Comparison of ENCODE assay signal across 20 mouse cellular contexts in the genomic region with DNA sequence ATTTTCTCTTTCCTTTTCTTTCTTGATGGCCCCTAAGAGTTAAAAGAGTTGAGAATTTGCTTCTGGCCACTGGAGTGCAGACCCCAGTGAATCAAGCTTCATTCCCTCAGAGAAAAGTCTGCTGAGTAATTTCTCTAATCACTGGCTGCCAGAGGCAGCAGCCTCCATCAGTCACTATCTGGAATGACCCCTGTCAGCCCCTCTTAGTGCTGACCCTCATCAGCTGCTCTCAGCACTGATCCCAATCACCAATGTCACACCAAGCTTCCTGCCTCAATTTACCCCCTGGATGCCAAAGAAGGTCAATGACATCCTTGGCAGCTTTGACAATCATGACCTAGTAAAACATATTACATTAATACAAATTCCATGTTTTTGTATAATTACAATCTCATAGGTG. TPM values are rescaled to one million over a fixed set of nuclear protein-coding genes. Genes with fewer than 3 reads are reported as not detected.
A peak's percentile ranks its signal among the peaks of the same experiment; 100 is the strongest.
DNase-seq lines count a peak whose midpoint lies in the region; ATAC-seq lines count a peak whose summit lies in the region.
"Had no signal": no experiment of that assay in that cellular context is flagged by ENCODE, and none has a peak within 500 bp of the region (broad histone marks: within the 10 kb centered on the region; RNA-seq: fewer than 3 reads in every experiment).

No protein-coding gene starts in this region.

- H3K9me3 ChIP-seq in neural tube, embryonic 12.5 days = peaks cover 30% of the 10 kb centered on the region
- peaks cover 19% of the 10 kb centered on the region for H3K9me3 ChIP-seq in neural tube, embryonic 15.5 days (replicated peaks)
- H3K9me3 ChIP-seq in hindbrain, embryonic 11.5 days (ENCODE audit: control insufficient read depth, low read length) = peaks cover 14% of the 10 kb centered on the region
- peaks cover 38% of the 10 kb centered on the region for H3K9me3 ChIP-seq in midbrain, embryonic 14.5 days (ENCODE audit: control insufficient read depth, low read length)

- intact Hi-C loops in left cerebral cortex, postnatal 4 days (cut with DNase I) = no loop called here

- peaks cover 26% of the 10 kb centered on the region for H3K36me3 ChIP-seq in neural tube, embryonic 12.5 days
- H3K36me3 ChIP-seq in neural tube, embryonic 15.5 days = peaks cover 27% of the 10 kb centered on the region
- peaks cover 16% of the 10 kb centered on the region for H3K36me3 ChIP-seq in hindbrain, embryonic 11.5 days (ENCODE audit: control insufficient read depth, insufficient read depth, low read length)
- H3K36me3 ChIP-seq in midbrain, embryonic 14.5 days (ENCODE audit: control insufficient read depth, insufficient read depth, low read length) = peaks cover 32% of the 10 kb centered on the region

- H3K4me3 ChIP-seq in neural tube, embryonic 12.5 days = no peak overlapping the region
- no peak overlapping the region for H3K4me3 ChIP-seq in neural tube, embryonic 15.5 days (replicated peaks)
- no peak overlapping the region for H3K4me3 ChIP-seq in hindbrain, embryonic 11.5 days (ENCODE audit: low read depth, low read length)
- H3K4me3 ChIP-seq in midbrain, embryonic 14.5 days (replicated peaks; ENCODE audit: low read depth, low read length) = no peak overlapping the region
- H3K4me3 ChIP-seq: embryonic facial prominence, embryonic 13.5 days; heart, embryonic 13.5 days; kidney, embryonic 15.5 days; limb, embryonic 15.5 days; liver, embryonic 15.5 days; neural tube, embryonic 13.5 days had no signal

- no peak overlapping the region for H3K27ac ChIP-seq in neural tube, embryonic 12.5 days
- no peak overlapping the region for H3K27ac ChIP-seq in neural tube, embryonic 15.5 days (replicated peaks)
- no peak overlapping the region for H3K27ac ChIP-seq in hindbrain, embryonic 11.5 days (ENCODE audit: low read depth, low read length)
- 0 out of 2 replicates have a peak overlapping the region, but pooled peaks have one; percentile 49 for H3K27ac ChIP-seq in midbrain, embryonic 14.5 days (replicated peaks; ENCODE audit: low read depth, low read length)
- H3K27ac ChIP-seq: embryonic facial prominence, embryonic 13.5 days; heart, embryonic 13.5 days; kidney, embryonic 15.5 days; limb, embryonic 15.5 days; liver, embryonic 15.5 days; macrophage; neural tube, embryonic 13.5 days had no signal

- no peak for DNase-seq in hindbrain, embryonic 11.5 days (ENCODE audit: low spot score)
- no peak for DNase-seq in midbrain, embryonic 14.5 days
- no peak for DNase-seq in left cerebral cortex, postnatal 4 days
- no peak for DNase-seq in adrenal gland, adult 2 months
- DNase-seq in ovary, postnatal 36 days (ENCODE audit: low spot score) = no peak
- DNase-seq: adrenal gland, adult 8-10 months; cerebellum, adult 9-11 months; gastrocnemius, postnatal 14 days; heart, adult 18-20 months; right cerebral cortex, postnatal 14 days had no signal

- H3K4me2 ChIP-seq in neural tube, embryonic 12.5 days (replicated peaks) = no peak overlapping the region
- no peak overlapping the region for H3K4me2 ChIP-seq in neural tube, embryonic 15.5 days
- no peak overlapping the region for H3K4me2 ChIP-seq in hindbrain, embryonic 11.5 days (replicated peaks; ENCODE audit: low read depth, low read length)
- H3K4me2 ChIP-seq in midbrain, embryonic 14.5 days (ENCODE audit: low read length) = no peak overlapping the region
- H3K4me2 ChIP-seq: embryonic facial prominence, embryonic 13.5 days; heart, embryonic 13.5 days; kidney, embryonic 15.5 days; limb, embryonic 15.5 days; liver, embryonic 15.5 days; neural tube, embryonic 13.5 days had no signal

- H3K27me3 ChIP-seq in neural tube, embryonic 12.5 days (replicated peaks) = no peaks in the 10 kb centered on the region
- no peaks in the 10 kb centered on the region for H3K27me3 ChIP-seq in neural tube, embryonic 15.5 days (replicated peaks)
- no peaks in the 10 kb centered on the region for H3K27me3 ChIP-seq in hindbrain, embryonic 11.5 days (ENCODE audit: control insufficient read depth, insufficient read depth, low read length)
- no peaks in the 10 kb centered on the region for H3K27me3 ChIP-seq in midbrain, embryonic 14.5 days (ENCODE audit: control insufficient read depth, insufficient read depth, low read length)
- H3K27me3 ChIP-seq: embryonic facial prominence, embryonic 13.5 days; heart, embryonic 13.5 days; kidney, embryonic 15.5 days; limb, embryonic 15.5 days; liver, embryonic 15.5 days; neural tube, embryonic 13.5 days had no signal

- peaks cover 6% of the 10 kb centered on the region for H3K4me1 ChIP-seq in neural tube, embryonic 12.5 days
- peaks cover 4% of the 10 kb centered on the region; the same call in 1 of the 2 replicates for H3K4me1 ChIP-seq in neural tube, embryonic 15.5 days
- no peaks in the 10 kb centered on the region for H3K4me1 ChIP-seq in hindbrain, embryonic 11.5 days (replicated peaks; ENCODE audit: control insufficient read depth, insufficient read depth, low read length)
- peaks cover 6% of the 10 kb centered on the region; the same call in 1 of the 2 replicates for H3K4me1 ChIP-seq in midbrain, embryonic 14.5 days (ENCODE audit: control insufficient read depth, insufficient read depth, low read length)
- H3K4me1 ChIP-seq: embryonic facial prominence, embryonic 13.5 days; kidney, embryonic 15.5 days; limb, embryonic 15.5 days; liver, embryonic 15.5 days had no signal

- peak; percentile 61; the same call in 1 of the 2 replicates for ATAC-seq in neural tube, embryonic 12.5 days (ENCODE audit: low FRiP score, low read depth)
- ATAC-seq in neural tube, embryonic 15.5 days (ENCODE audit: low FRiP score) = no peak
- peak; percentile 67 for ATAC-seq in hindbrain, embryonic 11.5 days (ENCODE audit: low FRiP score)
- ATAC-seq in midbrain, embryonic 14.5 days (ENCODE audit: low FRiP score, low TSS enrichment) = no peak
- ATAC-seq: intestine, postnatal 0 days had no signal

- H3K9ac ChIP-seq in neural tube, embryonic 12.5 days = no peak overlapping the region
- H3K9ac ChIP-seq in neural tube, embryonic 15.5 days (replicated peaks) = no peak overlapping the region
- H3K9ac ChIP-seq in hindbrain, embryonic 11.5 days (ENCODE audit: low read depth, low read length) = no peak overlapping the region
- H3K9ac ChIP-seq in midbrain, embryonic 14.5 days (replicated peaks; ENCODE audit: low read length) = no peak overlapping the region
- H3K9ac ChIP-seq: embryonic facial prominence, embryonic 13.5 days; heart, embryonic 13.5 days; kidney, embryonic 15.5 days; limb, embryonic 15.5 days; liver, embryonic 15.5 days; neural tube, embryonic 13.5 days had no signal

RNA-seq across cellular contexts. Expression of gene 2010315B03Rik, which starts 45.0 kb away (rescaled TPM):
- 7.1 and 8.8 TPM in 2 replicates for polyA plus RNA-seq in neural tube, embryonic 12.5 days (2016; fragmentation: Nextera tagmentation; extraction: Ambion mirVana)
- 11.5 and 12.7 TPM in 2 replicates for polyA plus RNA-seq in neural tube, embryonic 15.5 days (2015; fragmentation: Nextera tagmentation; extraction: Ambion mirVana)
- 4.8 and 7.8 TPM in 2 replicates for polyA plus RNA-seq in hindbrain, embryonic 11.5 days (2014; fragmentation: Nextera tagmentation; extraction: Ambion mirVana)
- polyA plus RNA-seq in midbrain, embryonic 14.5 days (2014; fragmentation: Nextera tagmentation; extraction: Ambion mirVana) = 9.5 and 10.8 TPM in 2 replicates
- total RNA-seq in left cerebral cortex, postnatal 4 days (2021) = 10 to 100 TPM; 16.0 to 18.3 TPM
- 10 to 100 TPM; 16.2 to 19.9 TPM for total RNA-seq in adrenal gland, adult 2 months (2021)
- 0.42 and 0.83 TPM in 2 replicates for polyA plus RNA-seq in adrenal gland, adult 2 months (2012; rRNA removed)

Comparison
In these comparisons a context has a peak if more than half of its experiments do, and no peak if none do; other contexts are left out.
1. ATAC-seq: peak in neural tube, embryonic 12.5 days (single experiment) and hindbrain, embryonic 11.5 days (single experiment); none in neural tube, embryonic 15.5 days (single experiment) and midbrain, embryonic 14.5 days (single experiment).